Mouse (Mus musculus): ENCODE results near the gene Slitrk5. TPM values are rescaled to one million over a fixed set of nuclear protein-coding genes. Genes with fewer than 3 reads are reported as not detected.

Gene Slitrk5
- 5.9 and 6.3 TPM in 2 replicates for polyA plus RNA-seq (2015; fragmentation: Nextera tagmentation; extraction: Ambion mirVana)

- no peaks in the 10 kb centered on the region for H3K9me3 ChIP-seq (replicated peaks)
- H3K36me3 ChIP-seq: no peaks in the 10 kb centered on the region
- peak; percentile 53 for ATAC-seq (replicated peaks; ENCODE audit: insufficient number of reproducible peaks, insufficient read depth, low FRiP score, low read depth)
- H3K4me3 ChIP-seq: peak within 1 kb of the TSS; percentile 82
- H3K27ac ChIP-seq: peak within 1 kb of the TSS; percentile 83
- H3K27me3 ChIP-seq: peaks cover 17% of the 10 kb centered on the region
- under 1% methylated on average over 22 of the region's 22 CpGs for WGBS
- H3K9ac ChIP-seq: peak within 1 kb of the TSS; percentile 73
- peak within 1 kb of the TSS; percentile 96 for H3K4me2 ChIP-seq
- peaks cover 13% of the 10 kb centered on the region; the same call in 1 of the 2 replicates for H3K4me1 ChIP-seq (replicated peaks)
Observed at GRCm38 (mm10) chr14:111674664-111675147, at the start of gene Slitrk5. Gene Slitrk5 (plus strand): TSS chr14:111675097.

- H3K9ac ChIP-seq: no peak overlapping the region
- ATAC-seq (replicated peaks; ENCODE audit: insufficient number of reproducible peaks, insufficient read depth, low FRiP score, low read depth): no peak
- no peak overlapping the region for H3K4me2 ChIP-seq
- peaks cover 13% of the 10 kb centered on the region; the same call in 1 of the 2 replicates for H3K4me1 ChIP-seq (replicated peaks)
- no peak overlapping the region for H3K4me3 ChIP-seq
- H3K9me3 ChIP-seq (replicated peaks): no peaks in the 10 kb centered on the region
- no peak overlapping the region for H3K27ac ChIP-seq
- H3K36me3 ChIP-seq: no peaks in the 10 kb centered on the region
- 0 out of 2 replicates have a peak, but pooled peaks cover 5% of the 10 kb centered on the region for H3K27me3 ChIP-seq
- WGBS: 25% methylated on average over 1 of the region's 1 CpGs
Observed at GRCm38 (mm10) chr14:111672942-111673341, 2.0 kb upstream of the Slitrk5 start.

GRCm38 (mm10) chr14:111675211-111676165 is 591 bp downstream of the Slitrk5 start:
- ATAC-seq (replicated peaks; ENCODE audit: insufficient number of reproducible peaks, insufficient read depth, low FRiP score, low read depth): peak; percentile 66
- Histone ChIP-seq H3K27ac (peak overlapping the region; percentile 83), H3K9ac (peak overlapping the region; percentile 73), H3K4me2 (peak overlapping the region; percentile 96), H3K4me3 (peak overlapping the region; percentile 82), H3K9me3 (replicated peaks) (no peaks in the 10 kb centered on the region), H3K4me1 (replicated peaks) (peaks cover 13% of the 10 kb centered on the region; the same call in 1 of the 2 replicates), H3K27me3 (peaks cover 25% of the 10 kb centered on the region), H3K36me3 (no peaks in the 10 kb centered on the region)
- WGBS: under 1% methylated on average over 86 of the region's 94 CpGs

- no peak; the same call in 1 of the 2 replicates for ATAC-seq (replicated peaks; ENCODE audit: insufficient number of reproducible peaks, insufficient read depth, low FRiP score, low read depth)
- no peaks in the 10 kb centered on the region for H3K36me3 ChIP-seq
- peak overlapping the region; percentile 83 for H3K27ac ChIP-seq
- no peaks in the 10 kb centered on the region for H3K9me3 ChIP-seq (replicated peaks)
- peaks cover 19% of the 10 kb centered on the region for H3K4me1 ChIP-seq (replicated peaks)
- H3K9ac ChIP-seq: peak overlapping the region; percentile 73
- WGBS: 1% methylated on average over 19 of the region's 19 CpGs
- peak overlapping the region; percentile 82 for H3K4me3 ChIP-seq
- H3K4me2 ChIP-seq: peak overlapping the region; percentile 96
- H3K27me3 ChIP-seq: peaks cover 30% of the 10 kb centered on the region
Observed at GRCm38 (mm10) chr14:111676166-111676581, 1.3 kb downstream of the Slitrk5 start.

DNA sequence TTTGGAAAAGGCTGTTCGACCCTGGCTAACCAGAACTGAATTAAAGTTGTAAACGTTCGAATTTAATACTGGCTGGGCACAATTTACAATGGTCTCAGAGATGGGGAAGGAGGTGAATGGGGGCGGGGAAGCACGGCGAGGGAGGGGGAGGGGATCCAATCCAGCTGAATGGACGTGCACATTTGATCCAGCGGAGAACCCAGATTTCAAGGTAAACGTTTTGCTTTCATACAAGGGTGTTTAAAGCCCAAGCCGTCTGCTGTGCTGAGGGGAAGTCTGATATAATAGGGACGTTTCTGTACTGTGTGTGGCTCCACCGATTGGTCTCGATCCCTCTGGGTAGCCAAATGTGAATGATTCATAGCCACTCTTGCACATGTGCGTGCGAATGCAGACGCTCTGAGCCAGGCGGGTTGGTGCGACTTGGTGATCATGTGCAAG is 2.0 kb downstream of the Slitrk5 start:
- Histone ChIP-seq H3K36me3 (no peaks in the 10 kb centered on the region), H3K4me1 (replicated peaks) (peaks cover 23% of the 10 kb centered on the region), H3K4me2 (peak overlapping the region; percentile 96), H3K27me3 (peaks cover 30% of the 10 kb centered on the region), H3K4me3 (peak overlapping the region; percentile 82), H3K27ac (no peak overlapping the region), H3K9ac (peak overlapping the region; percentile 73), H3K9me3 (replicated peaks) (no peaks in the 10 kb centered on the region)
- under 1% methylated on average over 18 of the region's 18 CpGs for WGBS
- ATAC-seq (replicated peaks; ENCODE audit: insufficient number of reproducible peaks, insufficient read depth, low FRiP score, low read depth): no peak

DNA sequence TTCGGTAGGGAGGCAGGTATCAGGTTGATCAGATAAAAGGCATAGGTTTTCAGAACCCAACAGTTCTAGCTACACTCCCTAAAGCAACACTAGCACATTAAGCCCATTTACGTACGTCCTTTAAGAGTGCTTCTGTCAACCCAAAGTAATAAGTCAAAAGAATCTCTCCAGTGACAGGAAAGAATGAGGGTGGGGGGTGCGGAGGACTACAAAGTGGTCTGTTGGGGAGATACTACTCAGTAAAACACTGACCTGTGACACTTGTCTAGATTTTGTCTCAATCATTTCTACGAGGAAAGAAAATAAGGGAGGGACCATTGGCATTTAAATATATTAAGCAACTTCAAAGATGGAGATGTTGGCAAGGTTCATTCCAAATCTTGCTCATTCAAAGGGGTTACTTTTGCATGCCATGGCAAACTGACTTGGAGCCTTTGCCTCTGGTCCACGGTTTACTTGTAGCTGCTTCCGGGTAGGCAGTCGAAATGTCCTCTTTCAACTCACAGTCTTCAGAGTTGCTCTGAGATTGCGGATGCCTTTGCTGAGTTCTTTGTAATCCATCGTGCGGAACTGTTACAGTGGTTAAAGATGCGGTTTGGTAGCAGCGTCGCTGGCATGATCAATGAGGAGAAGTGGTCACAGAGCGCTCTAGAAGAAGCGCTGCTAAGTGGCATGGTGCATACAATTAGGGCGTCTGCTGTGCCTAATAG is 2.6 kb downstream of the Slitrk5 start:
- peak overlapping the region; percentile 82 for H3K4me3 ChIP-seq
- H3K27me3 ChIP-seq: peaks cover 30% of the 10 kb centered on the region
- peak overlapping the region; percentile 96 for H3K4me2 ChIP-seq
- peak overlapping the region; percentile 73; the same call in 1 of the 2 replicates for H3K9ac ChIP-seq
- WGBS: 4% methylated on average over 17 of the region's 17 CpGs
- H3K4me1 ChIP-seq (replicated peaks): peaks cover 26% of the 10 kb centered on the region
- no peaks in the 10 kb centered on the region for H3K36me3 ChIP-seq
- H3K27ac ChIP-seq: no peak overlapping the region
- ATAC-seq (replicated peaks; ENCODE audit: insufficient number of reproducible peaks, insufficient read depth, low FRiP score, low read depth): no peak
- no peaks in the 10 kb centered on the region for H3K9me3 ChIP-seq (replicated peaks)

DNA sequence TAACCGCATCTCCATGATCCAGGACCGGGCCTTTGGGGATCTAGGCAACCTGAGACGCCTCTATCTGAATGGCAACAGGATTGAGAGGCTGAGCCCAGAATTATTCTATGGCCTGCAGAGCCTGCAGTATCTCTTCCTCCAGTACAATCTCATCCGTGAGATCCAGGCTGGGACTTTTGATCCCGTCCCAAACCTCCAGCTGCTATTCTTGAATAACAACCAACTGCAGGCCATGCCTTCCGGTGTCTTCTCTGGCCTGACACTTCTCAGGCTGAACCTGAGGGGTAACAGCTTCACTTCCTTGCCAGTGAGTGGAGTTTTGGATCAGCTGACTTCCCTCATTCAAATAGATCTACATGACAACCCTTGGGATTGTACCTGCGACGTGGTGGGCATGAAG is 5.4 kb downstream of the Slitrk5 start:
- Histone ChIP-seq H3K27me3 (peaks cover 30% of the 10 kb centered on the region), H3K4me3 (no peak overlapping the region), H3K9ac (no peak overlapping the region), H3K4me2 (peak overlapping the region; percentile 92; the same call in 1 of the 2 replicates), H3K36me3 (no peaks in the 10 kb centered on the region), H3K27ac (no peak overlapping the region), H3K4me1 (replicated peaks) (peaks cover 24% of the 10 kb centered on the region), H3K9me3 (replicated peaks) (no peaks in the 10 kb centered on the region)
- 66% methylated on average over 8 of the region's 8 CpGs for WGBS
- ATAC-seq (replicated peaks; ENCODE audit: insufficient number of reproducible peaks, insufficient read depth, low FRiP score, low read depth): no peak

GRCm38 (mm10) chr14:111681092-111681708 is 6.3 kb downstream of the Slitrk5 start:
- Histone ChIP-seq H3K27me3 (peaks cover 30% of the 10 kb centered on the region), H3K27ac (peak overlapping the region; percentile 24; the same call in 1 of the 2 replicates), H3K4me1 (replicated peaks) (peaks cover 21% of the 10 kb centered on the region), H3K36me3 (no peaks in the 10 kb centered on the region), H3K9me3 (replicated peaks) (no peaks in the 10 kb centered on the region), H3K4me2 (peak overlapping the region; percentile 92), H3K4me3 (peak overlapping the region; percentile 62), H3K9ac (peak overlapping the region; percentile 60)
- peak; percentile 68 for ATAC-seq (replicated peaks; ENCODE audit: insufficient number of reproducible peaks, insufficient read depth, low FRiP score, low read depth)
- under 1% methylated on average over 38 of the region's 38 CpGs for WGBS

- Histone ChIP-seq H3K27ac (no peak overlapping the region), H3K9me3 (replicated peaks) (no peaks in the 10 kb centered on the region), H3K36me3 (no peaks in the 10 kb centered on the region), H3K4me3 (peak overlapping the region; percentile 62), H3K4me2 (peak overlapping the region; percentile 92), H3K4me1 (replicated peaks) (peaks cover 20% of the 10 kb centered on the region), H3K9ac (peak overlapping the region; percentile 60), H3K27me3 (peaks cover 30% of the 10 kb centered on the region)
- WGBS: 5% methylated on average over 13 of the region's 13 CpGs
- ATAC-seq (replicated peaks; ENCODE audit: insufficient number of reproducible peaks, insufficient read depth, low FRiP score, low read depth): no peak
Observed at GRCm38 (mm10) chr14:111681773-111682172, 6.9 kb downstream of the Slitrk5 start.

DNA sequence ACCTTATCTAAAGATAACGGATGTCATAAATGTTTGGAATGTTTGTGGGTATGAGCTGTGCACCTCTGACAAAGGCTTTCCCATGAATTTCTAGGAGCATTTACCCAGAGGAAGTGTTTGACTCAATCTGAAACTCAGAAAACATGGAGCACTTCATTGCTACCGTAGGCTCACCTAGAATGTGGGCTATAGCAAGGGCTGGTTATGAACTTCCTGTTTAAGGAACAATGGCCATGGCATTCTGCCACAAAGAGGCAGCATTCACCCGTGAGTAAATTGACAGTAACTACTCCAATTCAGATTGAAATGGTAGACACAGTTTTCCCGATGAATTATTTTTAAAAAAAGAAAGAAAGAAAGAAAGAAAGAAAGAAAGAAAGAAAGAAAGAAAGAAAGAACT is 8.6 kb downstream of the Slitrk5 start:
- Histone ChIP-seq H3K4me2 (no peak overlapping the region), H3K36me3 (no peaks in the 10 kb centered on the region), H3K27me3 (peaks cover 25% of the 10 kb centered on the region), H3K4me3 (no peak overlapping the region), H3K9me3 (replicated peaks) (no peaks in the 10 kb centered on the region), H3K4me1 (replicated peaks) (peaks cover 13% of the 10 kb centered on the region), H3K9ac (no peak overlapping the region), H3K27ac (no peak overlapping the region)
- 55% methylated on average over 4 of the region's 4 CpGs for WGBS
- ATAC-seq (replicated peaks; ENCODE audit: insufficient number of reproducible peaks, insufficient read depth, low FRiP score, low read depth): no peak
